Mouse (Mus musculus): ENCODE results near the gene Prr12. TPM values are rescaled to one million over a fixed set of nuclear protein-coding genes. Genes with fewer than 3 reads are reported as not detected.

Prr12 gene
- polyA plus RNA-seq, 1 experiment = 15.9 TPM

- peak; percentile 92 for DNase-seq
- TF ChIP-seq CTCF (IDR thresholded peaks at IDR 0.05; ENCODE audit: insufficient read depth, low read length) (no peak), POLR2A (IDR thresholded peaks at IDR 0.05; ENCODE audit: borderline replicate concordance, extremely low read depth, low read depth, low read length) (peak; percentile 87; the same call in 1 of the 2 replicates)
- WGBS = under 1% methylated on average over 33 of the region's 33 CpGs
- peaks cover 8% of the 10 kb centered on the region for H3K4me1 ChIP-seq (ENCODE audit: control insufficient read depth, insufficient read depth, low read length)
- H3K4me3 ChIP-seq (replicated peaks; ENCODE audit: extremely low read depth, low read depth, low read length) = peak overlapping the region; percentile 58
Observed at GRCm38 (mm10) chr7:45053931-45054510, 1.3 kb upstream of the Prr12 start.

GRCm38 (mm10) chr7:45053117-45053930 is 643 bp upstream of the Prr12 start:
- WGBS = under 1% methylated on average over 45 of the region's 59 CpGs
- H3K4me1 ChIP-seq (ENCODE audit: control insufficient read depth, insufficient read depth, low read length) = peaks cover 8% of the 10 kb centered on the region
- TF ChIP-seq POLR2A (IDR thresholded peaks at IDR 0.05; ENCODE audit: borderline replicate concordance, extremely low read depth, low read depth, low read length) (peak; percentile 45; the same call in 1 of the 2 replicates), CTCF (IDR thresholded peaks at IDR 0.05; ENCODE audit: insufficient read depth, low read length) (no peak)
- H3K4me3 ChIP-seq (replicated peaks; ENCODE audit: extremely low read depth, low read depth, low read length) = peak overlapping the region; percentile 58
- peak; percentile 74 for DNase-seq

DNA sequence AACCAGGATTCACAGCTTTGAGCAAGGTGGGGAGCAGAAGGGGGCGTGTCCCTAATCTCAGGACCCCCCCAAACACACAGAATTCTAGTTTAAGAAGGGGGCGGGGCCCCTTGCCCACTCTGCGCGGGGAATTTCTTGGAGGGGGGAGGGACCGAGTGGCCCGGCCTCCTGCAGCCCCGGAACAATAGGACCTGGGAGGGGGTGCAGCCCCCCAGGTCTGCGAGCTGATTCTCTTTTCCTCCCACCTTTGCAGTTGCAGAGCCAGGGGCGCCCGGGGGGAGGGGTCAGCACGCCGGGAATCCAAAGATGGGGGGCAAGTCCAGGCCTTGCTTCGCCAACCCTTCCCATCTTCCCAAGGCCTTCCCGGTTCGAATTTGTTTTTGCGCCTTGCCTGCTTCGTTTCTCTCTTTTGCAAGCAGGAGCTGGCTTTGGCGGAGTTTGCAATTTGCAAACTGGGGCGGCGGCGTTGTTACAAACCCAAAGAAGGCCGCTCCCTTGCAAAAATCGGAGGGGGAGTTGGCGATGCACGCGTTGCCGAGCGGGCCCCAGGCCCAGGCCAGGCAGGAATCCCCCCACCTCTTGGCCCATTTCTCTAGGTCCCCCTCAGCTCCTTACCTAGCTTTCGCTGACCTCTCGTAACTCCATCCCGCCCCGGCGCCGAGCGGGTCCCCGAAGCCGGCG is 360 bp downstream of the Prr12 start:
- peak overlapping the region; percentile 58 for H3K4me3 ChIP-seq (replicated peaks; ENCODE audit: extremely low read depth, low read depth, low read length)
- peak; percentile 54 for DNase-seq
- TF ChIP-seq CTCF (IDR thresholded peaks at IDR 0.05; ENCODE audit: insufficient read depth, low read length) (no peak), POLR2A (IDR thresholded peaks at IDR 0.05; ENCODE audit: borderline replicate concordance, extremely low read depth, low read depth, low read length) (no peak)
- H3K4me1 ChIP-seq (ENCODE audit: control insufficient read depth, insufficient read depth, low read length) = peaks cover 8% of the 10 kb centered on the region
- under 1% methylated on average over 38 of the region's 38 CpGs for WGBS

DNA sequence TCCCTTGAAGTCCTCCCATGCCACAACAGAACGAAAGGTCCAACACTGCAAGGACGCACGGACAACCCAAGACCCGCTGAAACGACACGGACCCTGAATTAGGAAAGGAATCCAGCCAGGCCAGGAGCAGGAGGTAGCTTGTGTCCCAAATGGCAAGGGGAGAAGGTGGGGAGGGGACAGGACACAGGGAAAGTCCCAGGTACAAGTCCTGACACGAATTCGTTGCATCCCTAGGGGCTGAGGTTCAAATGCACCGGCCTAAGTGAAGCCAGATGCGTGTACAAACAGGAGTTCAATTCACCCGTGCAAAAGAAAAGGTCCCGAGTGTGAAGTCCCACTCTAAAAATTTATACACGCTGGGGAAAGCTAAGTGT is 1.1 kb downstream of the Prr12 start:
- no peak for TF ChIP-seq CTCF (IDR thresholded peaks at IDR 0.05; ENCODE audit: insufficient read depth, low read length)
- TF ChIP-seq POLR2A (IDR thresholded peaks at IDR 0.05; ENCODE audit: borderline replicate concordance, extremely low read depth, low read depth, low read length) = no peak
- no peak for DNase-seq
- Histone ChIP-seq H3K4me1 (ENCODE audit: control insufficient read depth, insufficient read depth, low read length) (peaks cover 8% of the 10 kb centered on the region), H3K4me3 (replicated peaks; ENCODE audit: extremely low read depth, low read depth, low read length) (peak overlapping the region; percentile 25)
- WGBS = 13% methylated on average over 13 of the region's 13 CpGs

DNA sequence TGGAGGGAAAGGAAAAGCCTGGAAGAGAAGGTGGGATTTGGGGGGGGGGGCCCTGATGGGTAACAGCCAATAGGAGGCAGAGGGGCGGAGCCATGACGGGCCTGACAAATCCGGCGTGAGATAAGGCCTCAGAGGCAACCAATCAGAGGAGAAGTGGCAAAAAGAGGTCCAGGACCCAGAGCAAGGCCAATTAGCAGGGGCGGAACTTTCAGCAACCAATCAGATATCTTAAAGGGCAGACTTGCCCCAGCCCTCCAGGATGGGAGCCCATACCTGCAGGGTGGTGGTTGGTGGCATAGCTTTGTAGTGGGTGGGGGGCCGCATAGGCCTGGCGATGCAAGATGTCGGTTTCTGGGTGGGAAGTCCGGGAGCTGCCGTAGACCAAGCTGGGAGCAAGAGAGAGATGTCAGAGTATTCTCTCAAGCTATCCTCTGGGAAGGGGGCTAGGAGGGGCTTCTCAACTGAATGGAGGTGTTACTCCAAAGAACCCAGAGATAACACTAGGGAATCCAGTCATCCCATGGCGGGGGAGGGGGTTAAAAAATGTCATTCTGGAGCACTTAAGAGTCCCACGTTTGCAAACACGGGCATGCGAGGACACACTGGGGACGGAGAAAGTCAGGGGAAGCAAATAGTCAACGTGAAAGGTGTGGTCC is 1.6 kb downstream of the Prr12 start:
- peak; percentile 31 for DNase-seq
- Histone ChIP-seq H3K4me3 (replicated peaks; ENCODE audit: extremely low read depth, low read depth, low read length) (peak overlapping the region; percentile 25), H3K4me1 (ENCODE audit: control insufficient read depth, insufficient read depth, low read length) (peaks cover 8% of the 10 kb centered on the region)
- WGBS = 28% methylated on average over 16 of the region's 16 CpGs
- TF ChIP-seq CTCF (IDR thresholded peaks at IDR 0.05; ENCODE audit: insufficient read depth, low read length) (no peak), POLR2A (IDR thresholded peaks at IDR 0.05; ENCODE audit: borderline replicate concordance, extremely low read depth, low read depth, low read length) (no peak)

DNA sequence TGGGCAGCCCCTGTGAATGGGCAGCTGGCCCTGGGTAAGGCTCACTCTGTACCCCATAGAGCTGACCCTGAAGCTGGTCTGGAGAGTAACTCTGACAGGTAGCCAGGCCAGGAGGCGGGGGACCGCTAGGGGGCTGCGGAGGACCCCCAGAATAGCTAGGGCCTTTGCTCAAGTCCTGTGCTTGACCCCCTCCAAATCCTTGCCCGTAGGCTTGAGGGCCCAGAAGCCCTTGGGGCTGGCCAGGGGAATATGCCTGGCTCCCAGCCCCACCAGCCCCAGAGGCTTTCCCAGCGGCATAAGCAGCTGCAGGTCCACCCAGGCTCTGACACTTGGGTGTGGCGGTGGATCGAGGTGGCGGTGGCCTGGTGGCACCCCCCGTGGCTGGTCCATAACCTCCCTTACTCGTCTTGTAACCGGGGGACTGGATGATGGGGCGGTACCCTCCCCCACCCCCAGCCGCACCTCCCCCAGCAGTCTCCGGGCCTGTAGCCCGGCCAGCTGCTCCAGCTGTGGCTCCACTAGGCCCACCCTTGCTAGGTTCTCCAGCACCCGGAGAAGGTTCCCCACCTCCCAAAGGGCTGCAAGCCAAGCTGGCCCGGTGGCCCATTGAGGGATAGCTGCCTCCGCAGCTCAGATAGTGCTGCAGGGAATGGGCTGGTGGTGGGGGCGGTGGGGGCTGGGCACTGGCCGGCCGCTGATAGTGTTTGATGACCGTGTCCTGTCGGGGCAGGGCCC is 3.6 kb downstream of the Prr12 start:
- DNase-seq = no peak
- TF ChIP-seq CTCF (IDR thresholded peaks at IDR 0.05; ENCODE audit: insufficient read depth, low read length) (no peak), POLR2A (IDR thresholded peaks at IDR 0.05; ENCODE audit: borderline replicate concordance, extremely low read depth, low read depth, low read length) (no peak)
- H3K4me1 ChIP-seq (ENCODE audit: control insufficient read depth, insufficient read depth, low read length) = peaks cover 8% of the 10 kb centered on the region
- no peak overlapping the region for H3K4me3 ChIP-seq (replicated peaks; ENCODE audit: extremely low read depth, low read depth, low read length)
- 86% methylated on average over 23 of the region's 23 CpGs for WGBS

DNA sequence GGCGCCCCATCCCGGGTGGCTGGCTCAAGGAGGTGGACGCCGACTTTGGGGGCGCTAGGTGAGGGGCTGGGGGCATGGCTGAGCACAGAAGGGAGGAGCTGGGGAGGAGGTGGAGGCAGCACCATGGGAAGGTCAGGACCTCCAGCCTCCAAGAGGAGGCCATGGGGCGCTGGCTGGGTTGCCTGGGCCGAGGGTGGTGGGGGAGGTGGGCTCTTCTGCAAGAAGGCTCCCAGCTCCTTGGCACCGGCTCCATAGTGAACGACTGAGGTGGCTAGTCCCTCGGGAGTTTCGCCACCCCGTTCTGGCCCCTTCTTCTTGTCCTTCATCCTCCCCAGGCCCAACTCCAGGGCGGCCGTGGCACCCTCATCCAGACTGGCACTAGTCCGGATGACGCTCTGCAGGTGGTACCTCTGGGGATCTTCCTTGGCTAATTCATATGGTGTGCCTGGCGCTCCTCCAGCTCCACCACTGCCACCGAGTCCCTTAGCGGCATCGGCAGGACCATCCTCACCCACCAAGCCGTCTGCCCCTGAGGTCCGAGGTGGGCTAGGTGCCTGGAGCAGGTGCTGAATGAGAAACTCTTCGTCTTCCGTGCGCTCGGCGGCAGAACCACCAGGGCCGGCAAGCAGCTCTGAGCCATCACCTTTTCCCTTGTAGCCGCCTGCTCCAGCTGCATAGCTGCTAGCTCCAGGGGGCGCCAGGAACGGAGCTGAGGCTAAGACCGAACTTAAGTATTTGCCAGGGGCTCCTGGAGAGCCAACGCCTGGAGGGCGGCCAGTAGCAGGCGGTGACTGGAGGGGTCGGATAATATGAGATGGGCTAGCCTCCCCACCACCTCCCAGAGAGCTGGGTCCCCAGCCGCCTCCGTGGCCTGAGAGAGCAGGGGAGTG is 4.4 kb downstream of the Prr12 start:
- 85% methylated on average over 38 of the region's 38 CpGs for WGBS
- Histone ChIP-seq H3K4me1 (ENCODE audit: control insufficient read depth, insufficient read depth, low read length) (peaks cover 8% of the 10 kb centered on the region), H3K4me3 (replicated peaks; ENCODE audit: extremely low read depth, low read depth, low read length) (no peak overlapping the region)
- DNase-seq = no peak
- TF ChIP-seq POLR2A (IDR thresholded peaks at IDR 0.05; ENCODE audit: borderline replicate concordance, extremely low read depth, low read depth, low read length) (no peak), CTCF (IDR thresholded peaks at IDR 0.05; ENCODE audit: insufficient read depth, low read length) (no peak)

DNA sequence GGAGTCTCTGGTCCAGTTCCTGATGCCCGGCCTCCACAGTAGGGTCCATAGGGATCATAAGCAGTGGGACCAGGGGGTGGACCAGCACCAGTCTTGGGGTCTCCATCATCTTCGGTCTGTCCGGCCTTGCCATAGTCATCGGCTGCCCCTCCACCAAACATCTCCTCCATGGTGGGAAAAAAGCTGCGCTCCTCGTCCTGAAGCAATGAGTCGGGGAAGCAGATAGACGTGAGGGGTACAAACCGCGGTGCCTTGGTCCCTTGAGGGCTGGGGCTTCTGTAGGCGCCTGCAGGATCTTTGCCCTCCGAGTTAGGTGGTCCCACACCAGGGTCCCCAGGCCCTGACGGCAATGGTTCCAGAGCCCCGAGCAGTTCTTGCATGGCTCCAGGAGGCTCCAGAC is 5.2 kb downstream of the Prr12 start:
- TF ChIP-seq POLR2A (IDR thresholded peaks at IDR 0.05; ENCODE audit: borderline replicate concordance, extremely low read depth, low read depth, low read length) (no peak), CTCF (IDR thresholded peaks at IDR 0.05; ENCODE audit: insufficient read depth, low read length) (no peak)
- Histone ChIP-seq H3K4me3 (replicated peaks; ENCODE audit: extremely low read depth, low read depth, low read length) (no peak overlapping the region), H3K4me1 (ENCODE audit: control insufficient read depth, insufficient read depth, low read length) (peaks cover 8% of the 10 kb centered on the region)
- WGBS = 96% methylated on average over 14 of the region's 14 CpGs
- no peak for DNase-seq

Measured in lung, adult 2 months (tissue).